Mouse (Mus musculus) layer of hippocampus, adult 11-12 months (tissue): ENCODE results near the gene Zscan20.

Source experiments
- DNase-seq: peaks from one replicate; pipeline ENCODE4 v3.0.0; 2022; ENCODE audit warnings: low spot score

Gene Zscan20

DNA sequence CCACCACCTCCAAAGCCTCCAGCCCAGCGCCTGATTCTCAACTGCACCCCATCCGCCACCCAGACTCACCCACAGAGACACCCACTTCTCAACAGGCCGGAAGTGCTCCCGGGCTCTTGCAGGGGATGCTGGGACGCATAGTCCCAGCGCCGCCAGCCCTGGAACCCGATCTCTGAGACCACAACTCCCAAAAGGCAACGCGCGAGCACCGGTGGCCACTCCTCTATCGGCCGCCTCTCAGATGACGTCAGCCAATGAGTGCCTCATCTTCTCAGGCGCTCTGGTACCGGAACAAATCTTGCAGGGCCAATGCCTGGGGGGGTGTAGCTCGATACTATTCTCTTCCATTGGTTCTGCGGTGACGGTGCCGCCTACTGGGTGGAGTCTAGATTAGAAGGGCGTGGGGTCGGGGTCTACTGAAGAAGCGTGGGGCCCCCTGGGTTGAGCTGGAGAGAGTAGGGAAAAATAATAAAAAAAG is at the start of gene Zscan20:
Zscan20 (minus strand) TSS at position 174 of the 478 bp plus-strand sequence.
- peak; percentile 99 for DNase-seq

DNA sequence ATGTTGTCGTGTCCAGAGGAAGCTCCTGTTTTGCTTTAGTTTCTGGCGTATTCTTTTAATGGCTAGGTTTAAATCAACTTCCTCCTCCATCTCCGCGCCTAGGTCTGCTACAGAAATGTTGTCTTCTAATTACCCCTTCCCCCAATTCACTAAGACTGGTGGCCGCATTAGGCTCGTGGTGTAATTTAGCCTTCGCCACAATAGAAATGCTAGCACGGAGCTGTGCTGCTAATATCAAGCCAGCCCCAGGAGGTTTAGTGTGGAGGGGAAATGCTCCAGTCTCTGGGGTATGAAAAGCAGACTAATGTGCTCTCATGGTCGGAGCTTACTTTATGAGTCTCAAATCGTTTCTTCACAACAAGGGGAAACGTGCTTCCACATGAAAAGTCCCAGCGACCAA is 45.5 kb upstream of the Zscan20 start:
- no peak for DNase-seq

DNA sequence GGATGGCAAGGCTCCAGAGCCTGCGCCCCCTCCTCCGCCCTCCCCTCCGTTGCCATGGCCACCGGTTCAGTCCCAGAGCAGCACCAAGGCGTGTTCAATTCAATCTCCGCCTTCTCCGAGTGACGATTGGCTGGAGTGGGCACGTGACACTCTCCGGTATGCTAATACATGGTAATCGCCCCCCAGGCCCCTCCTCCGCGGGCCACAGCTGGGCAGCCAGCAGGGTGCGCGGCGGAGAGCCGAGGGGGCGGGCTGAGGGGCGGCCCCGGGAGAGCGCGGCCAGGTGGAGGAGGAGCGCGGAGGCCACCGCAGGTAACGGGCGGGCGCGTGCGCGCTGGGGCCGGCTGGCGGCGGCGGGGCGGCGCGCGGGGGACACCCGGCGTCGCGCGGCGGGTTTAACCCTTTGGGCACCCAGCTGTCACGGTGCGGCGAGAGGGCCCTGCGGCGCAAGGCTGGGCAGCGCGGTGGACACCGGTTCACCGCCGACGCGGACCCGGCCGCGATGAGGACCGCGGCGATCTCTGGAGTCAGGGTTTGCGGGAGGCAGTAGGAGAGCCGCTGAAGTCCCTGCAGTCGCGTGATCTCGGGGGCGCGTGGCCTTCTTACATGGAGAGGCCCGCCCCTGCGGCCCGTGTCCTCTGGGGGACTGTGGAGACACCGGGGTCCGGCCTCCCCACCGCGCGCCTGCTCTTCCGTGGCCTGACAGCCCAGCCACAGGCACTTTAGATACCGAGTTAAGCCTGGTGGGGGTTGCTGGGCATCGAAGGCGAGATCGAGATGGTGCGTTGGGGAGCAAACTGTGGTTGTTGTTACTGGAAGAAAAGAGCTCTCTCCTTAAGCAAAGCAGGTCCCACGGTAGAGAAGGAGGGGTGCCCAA is 44.8 kb upstream of the Zscan20 start, which contains the start of gene Phc2:
Phc2 (plus strand) TSS at position 198 of the 877 bp plus-strand sequence.
- peak; percentile 97 for DNase-seq

DNA sequence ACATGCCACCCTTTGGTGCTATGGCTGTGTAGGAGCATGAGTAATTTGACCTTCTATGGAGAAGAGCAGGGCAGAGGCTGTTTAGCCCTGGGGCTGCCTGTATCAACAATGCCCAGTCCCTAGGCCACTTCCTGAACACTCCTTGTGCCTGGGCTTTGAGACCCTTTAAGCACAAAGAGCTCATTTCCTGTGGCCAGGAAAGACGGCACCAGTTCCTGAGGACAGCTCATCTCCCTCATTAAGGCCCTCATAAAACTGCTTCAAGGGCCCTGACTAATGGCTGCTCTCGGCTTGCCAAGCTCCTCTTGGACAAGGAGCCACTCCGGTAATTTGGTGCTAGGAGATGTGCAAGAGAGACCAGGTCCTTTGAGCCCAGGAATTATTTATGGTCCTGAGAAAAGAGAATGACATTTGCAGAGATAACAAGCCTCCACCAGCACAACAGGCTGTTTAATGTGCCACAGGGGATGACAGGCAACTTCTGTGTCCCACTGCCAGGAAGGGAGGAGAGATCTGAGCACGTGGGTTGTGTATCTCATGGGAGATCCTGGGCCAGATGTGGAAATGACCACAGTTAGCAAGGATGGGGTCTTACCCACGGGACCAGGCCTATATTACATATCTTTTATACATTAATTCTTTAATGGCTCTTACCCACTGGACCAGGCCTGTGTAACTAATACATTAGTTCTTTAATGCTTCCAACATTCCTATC is 42.8 kb upstream of the Zscan20 start:
- DNase-seq = no peak

DNA sequence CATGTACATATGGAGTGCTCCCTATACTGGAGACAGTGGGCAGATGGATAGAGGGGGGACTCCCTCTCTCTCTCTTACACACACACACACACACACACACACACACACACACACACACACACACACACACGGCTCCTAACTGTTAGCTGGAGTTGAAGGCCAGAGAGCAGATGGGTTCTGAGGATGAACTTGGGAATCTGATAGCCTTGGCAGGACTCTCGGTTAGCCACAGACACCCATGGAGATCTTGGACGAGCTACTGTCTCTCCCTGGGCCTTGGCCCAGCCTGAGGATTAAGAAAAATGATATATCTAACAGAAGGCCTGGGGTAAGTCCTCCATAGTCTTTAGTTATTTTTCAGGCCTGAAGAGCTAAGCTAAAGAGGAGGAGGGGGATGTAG is 41.6 kb upstream of the Zscan20 start:
- DNase-seq = no peak

DNA sequence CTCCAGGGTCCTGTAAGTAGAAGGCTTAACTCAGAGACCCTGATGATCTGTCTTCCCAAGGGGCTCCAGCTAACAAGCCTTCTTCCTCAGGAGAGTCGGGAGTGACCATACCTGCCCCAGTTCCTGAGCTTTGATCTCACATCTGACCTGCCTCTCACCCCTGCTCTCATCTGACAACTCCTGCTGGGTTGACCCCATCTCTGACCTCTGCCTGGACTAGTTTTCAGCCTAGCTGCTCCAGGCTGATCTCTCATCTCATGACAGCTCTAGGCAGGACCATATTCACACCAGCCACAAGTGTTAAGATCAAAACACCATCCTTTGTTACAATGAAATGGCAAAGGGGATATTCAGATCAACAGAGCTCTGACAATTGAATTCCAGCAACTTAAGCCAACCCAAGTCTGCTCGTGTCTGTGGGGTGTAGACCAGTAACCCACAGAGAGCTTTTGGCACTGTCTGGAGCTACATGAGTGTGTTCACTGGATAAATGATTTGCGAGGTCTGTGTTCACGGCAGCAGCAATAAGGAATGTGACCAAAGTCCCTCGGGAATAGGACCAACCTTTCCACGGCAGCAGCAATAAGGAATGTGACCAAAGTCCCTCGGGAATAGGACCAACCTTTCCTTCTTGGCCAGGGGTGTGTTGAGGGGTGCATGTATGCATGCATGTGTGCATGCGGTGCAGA is 38.8 kb upstream of the Zscan20 start:
- DNase-seq = no peak

DNA sequence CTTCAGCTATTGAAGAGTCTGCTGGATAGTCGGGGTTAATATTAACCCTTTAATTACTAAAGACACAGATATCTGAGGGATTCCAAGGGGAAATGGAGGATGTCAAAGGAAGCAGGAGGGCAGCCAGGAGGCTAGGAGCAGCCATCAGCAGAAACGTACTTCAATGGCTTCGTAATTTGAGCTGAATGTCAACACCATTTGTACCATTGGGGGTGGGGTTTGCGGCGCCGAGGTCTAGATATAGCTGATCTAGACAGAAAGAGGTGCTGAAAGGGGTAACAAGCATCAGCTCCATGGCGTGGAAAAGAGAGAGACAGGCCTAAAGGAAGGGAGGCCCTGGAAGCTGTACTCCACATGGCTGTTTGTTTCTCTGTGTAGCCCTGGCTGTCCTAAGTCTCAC is 36.9 kb upstream of the Zscan20 start:
- DNase-seq = no peak

DNA sequence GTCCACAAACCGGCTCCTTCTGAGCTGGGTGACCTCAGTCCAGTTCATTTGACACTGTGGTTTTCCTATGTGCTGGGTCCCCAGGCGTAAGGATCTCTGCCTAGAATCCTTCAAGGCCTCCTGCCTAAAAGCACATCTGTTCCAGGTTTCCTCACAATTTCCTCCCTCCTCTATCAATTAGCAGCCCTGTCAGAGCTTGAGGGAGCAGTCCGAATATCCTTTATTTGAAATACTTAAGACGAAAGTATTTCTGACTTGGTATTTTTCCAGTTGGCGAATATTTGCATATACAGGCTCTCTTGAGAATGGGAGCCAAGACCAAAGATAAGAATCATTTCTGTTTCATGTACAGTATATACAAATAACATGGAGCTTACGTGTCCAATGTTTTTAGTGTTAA is 36.0 kb upstream of the Zscan20 start:
- DNase-seq = no peak

DNA sequence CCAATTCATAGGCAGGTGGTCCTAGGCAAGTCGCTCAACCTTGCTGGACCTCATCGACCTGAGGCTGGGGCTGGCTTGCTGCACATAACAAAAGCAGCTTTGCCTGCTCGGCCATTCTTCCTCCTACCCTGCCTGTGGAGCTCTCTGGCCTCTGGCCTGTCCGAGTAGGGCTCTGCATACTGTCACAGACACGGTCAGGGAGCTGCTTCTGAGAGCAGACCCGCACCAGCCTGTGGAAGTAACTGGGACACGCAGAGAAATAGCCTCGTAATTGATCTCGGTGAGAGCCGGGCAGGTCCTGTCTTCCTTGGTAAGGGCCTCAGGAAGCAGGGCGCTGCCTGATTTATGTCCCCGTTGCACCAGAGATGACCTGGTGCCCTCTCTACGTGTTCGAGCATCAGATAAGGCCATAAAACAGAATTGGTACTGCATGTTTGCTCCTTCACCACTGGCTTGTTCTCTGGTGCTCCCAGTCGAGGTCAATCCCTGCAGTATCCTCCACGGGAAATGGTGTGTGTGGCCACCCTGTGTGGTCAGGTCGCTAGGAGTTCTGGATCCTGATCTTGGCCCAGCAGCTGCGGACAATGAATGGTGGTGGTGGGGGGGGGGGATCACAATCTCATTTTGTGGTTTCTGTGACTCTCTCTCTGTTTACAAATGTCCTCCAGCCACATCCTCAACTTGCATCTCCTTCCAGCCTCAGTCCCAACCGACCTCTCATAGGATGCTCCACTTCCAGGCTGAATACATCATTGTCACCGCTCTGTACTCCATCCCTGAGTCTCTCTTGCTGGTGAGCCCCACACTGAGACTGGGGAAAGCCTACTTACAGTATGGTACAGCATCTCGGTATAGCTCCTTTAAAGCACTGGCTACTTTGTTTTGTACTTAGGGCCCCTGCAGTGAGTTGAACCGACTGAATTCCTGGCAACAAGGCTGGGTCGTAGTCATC is 32.1 kb upstream of the Zscan20 start:
- no peak for DNase-seq

DNA sequence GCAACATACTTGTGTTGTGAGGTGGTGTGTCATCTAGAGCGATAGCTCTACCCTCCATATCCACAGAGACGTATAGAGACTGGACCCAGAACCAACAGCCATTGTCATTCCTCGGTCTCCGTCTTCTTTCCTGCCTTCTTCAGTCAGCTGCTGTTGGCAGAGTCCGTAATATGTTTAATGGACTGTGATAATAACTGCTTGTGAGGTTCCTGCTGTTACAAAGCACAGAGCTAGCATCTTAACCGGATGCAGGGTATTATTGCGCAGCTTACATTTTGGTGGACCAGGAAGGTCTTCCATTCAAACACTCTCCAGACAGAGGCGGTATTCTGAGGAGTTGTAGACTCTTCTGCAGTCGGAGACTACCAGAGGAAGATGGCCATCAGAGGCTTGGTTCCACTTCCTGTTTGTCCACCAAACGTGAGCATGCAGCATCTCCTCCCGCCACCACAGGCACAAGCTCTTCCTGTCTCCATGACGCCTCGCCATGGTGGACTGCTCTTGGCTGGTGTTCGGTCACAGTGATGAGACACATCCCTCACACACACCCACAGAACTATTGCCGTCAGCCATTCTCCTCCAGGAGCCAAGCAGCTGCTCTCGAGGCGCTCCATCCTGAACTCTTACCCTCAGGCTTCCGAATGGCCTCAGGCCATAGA is 28.5 kb upstream of the Zscan20 start:
- DNase-seq = no peak

DNA sequence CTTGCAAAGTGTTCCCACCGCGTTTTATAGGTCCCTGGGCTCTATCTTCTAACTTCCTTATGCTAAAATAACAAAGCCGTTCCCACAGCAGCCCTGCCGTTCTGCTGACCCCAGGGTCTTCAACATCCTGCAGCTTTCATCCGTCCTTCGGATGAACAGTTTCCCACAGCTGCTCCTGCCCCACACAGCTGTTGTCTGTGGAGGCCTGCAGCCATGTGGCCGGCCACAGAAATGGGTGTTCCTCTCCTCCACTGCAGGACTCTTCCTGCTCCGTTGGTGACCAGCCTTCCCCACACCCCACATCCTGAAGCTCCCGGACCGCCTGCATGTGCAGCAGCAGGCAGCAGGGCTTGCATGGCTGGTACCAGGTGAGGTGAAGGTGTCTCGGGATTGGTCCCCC is 27.4 kb upstream of the Zscan20 start:
- DNase-seq = no peak

DNA sequence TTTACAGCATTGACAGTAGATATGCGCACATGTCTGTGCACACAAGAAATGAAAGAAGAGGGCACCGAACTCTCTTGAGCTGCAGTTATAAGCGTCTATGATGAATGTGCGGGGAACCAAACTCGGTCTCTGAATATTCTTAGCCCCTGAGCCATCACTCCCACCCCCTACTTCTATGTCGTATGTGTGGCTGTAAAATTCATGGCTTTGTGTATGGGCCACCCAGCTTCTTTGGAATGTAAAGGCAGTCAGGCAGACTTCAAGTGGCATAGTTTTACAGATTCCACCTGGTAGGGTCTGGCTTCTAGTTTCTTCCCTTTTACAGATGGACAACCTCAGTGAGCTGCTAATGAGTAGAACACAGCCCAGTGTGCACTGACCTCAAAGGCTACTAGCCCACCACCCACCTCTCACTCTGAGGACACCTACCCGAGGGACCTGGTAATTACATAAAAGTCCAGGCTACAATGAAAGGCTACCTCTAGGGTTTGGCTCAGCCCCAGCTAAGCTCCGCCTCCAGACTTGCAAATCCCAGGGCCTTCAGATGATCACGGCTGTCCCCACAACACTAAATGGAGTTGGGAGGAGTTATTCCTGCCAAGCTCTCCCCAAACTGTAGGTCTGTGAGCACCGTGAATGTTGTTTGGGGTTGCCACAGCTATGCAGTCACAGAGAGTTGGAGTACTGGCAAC is 26.1 kb upstream of the Zscan20 start:
- no peak for DNase-seq

DNA sequence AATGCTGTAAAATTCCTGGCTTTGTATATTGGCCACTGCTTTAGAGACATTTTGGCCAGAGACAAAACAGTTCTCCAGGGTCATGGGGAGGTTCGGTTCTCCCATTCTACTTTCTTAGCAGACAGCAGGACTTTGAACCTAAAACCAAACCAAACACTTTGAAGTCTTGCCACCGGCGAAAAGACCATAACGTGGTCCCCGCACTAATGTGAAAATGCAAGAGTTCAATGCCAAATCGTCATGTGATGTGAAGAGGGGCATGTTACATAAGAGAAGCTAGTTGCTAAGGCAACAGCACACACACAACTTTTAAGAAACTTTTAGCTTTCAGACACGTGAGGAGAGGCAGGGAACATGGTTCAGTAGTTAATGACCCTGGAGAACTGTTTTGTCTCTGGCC is 25.6 kb upstream of the Zscan20 start:
- DNase-seq = no peak

DNA sequence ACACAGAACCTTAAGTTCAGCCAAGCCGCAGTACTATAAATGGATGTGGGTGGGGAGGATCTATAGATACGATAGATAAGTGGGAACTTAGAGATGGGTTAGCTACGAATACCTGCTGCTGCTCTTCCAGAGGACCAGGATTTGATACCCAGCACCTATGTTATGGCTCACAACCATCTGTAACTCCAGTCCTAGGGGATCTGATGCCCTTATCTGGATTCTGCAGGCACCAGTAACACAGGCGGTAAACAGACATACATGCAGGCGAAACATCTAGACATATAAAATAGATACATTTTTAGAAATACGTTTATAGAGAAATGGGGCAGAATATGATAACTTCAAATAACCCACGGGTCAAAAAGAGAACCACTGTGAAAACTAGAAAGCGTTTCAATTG is 11.2 kb upstream of the Zscan20 start:
- no peak for DNase-seq

DNA sequence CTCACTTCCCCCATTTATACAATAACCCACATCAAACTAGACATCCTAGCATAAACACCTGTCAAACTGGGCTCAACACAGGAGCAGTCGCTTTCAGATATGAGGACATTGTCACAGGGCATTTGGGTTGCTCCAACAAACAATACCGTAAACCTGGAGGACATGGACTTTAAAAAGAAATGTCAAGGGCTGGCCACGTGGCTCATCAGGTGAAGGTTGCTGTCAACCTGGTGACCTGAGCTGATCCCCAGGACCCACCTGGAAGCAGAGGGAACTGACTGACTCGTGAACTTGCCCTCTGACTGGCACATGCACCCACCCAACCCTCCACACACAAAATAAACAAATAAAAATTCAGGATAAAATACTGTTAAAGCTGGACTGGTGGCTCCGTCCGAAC is 10.7 kb upstream of the Zscan20 start:
- no peak for DNase-seq

DNA sequence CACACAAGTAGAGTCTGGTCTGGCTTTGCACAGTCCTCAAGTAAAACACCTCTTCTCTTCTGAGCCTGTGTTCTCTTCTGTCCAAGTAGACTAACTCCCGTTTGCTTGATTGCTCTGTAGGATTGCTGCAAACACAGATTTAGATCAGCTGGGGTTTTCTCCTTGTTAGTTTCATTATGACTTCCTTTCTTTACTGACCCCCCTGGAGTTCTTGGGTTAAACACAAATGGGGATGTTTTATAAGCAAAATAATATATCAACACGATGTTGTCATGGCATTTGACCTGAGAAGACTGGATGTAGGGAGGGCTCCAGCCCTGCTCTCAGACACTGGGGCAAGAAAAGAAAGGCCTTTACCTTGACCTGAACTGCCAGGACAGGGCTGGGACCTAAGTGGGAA is 9.1 kb upstream of the Zscan20 start:
- DNase-seq = no peak

DNA sequence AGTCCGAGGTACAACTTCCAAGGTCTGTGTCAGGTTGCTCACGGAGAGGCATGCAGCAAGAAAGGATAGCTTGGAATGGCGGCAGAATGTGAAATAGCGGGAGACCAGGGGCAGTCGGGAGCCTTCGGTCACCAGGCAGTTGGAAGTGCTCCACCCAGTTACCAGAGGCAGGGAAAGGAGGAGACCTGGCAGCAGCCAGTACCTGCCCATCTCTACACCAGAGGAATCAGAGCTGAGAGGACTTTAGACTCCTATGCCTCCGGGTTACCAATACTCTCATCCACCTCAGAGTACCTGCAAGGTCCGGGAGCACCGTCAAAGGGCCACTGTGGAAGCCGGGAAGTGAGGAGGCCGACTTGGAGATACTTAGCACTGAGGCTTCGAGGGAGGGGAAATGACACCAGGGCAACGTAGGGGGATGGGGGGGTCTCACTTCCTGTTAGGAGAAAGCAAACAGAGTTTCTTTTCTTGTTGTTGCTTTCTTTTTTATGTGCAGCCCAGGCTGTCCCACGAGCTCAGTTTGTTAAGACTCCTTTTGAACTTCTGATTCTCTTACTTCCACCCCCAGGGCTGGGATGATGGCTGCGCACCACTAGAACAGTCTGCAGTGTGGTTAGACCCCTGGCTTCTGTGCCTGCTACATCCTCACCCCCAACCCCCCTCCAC is 8.5 kb upstream of the Zscan20 start, which contains the start of gene Tlr12:
Tlr12 (minus strand) TSS at position 374 of the 666 bp plus-strand sequence.
- no peak for DNase-seq

DNA sequence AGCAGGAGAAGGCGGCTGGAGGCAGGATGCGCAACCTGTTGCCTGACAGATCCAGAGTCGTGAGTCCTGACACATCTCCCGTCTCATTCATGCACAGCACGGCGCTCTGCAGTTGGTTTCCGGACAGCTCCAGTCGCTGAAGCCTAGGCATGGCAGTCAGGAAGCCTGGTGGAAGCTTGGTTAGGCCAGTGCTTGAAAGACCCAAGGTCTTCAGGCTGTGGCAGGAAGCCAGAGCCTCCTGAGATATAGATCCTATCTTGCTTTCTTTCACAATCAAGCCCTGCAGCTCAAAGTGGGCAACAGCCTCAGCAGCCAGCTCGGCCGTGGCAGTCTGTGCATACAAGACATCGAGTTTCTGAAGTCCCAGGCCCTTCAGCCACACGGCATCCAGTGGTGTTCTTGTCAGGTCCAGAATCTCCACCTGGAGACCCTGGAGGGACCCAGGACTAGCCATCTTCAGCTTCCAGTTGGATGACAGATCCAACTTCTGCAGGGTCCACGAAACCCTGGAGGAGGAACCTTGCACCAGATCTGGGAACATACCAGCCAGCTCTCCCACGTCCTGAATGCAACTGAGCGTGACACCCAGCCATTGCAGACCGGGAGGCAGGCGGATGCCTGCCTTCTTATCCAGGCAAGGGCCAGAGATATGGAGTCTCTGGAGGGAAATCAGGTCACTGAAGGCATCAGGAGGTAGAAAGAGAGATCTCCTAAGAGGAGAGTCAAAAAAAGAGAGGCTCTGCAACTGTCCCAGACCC is 7.6 kb upstream of the Zscan20 start:
- no peak for DNase-seq

DNA sequence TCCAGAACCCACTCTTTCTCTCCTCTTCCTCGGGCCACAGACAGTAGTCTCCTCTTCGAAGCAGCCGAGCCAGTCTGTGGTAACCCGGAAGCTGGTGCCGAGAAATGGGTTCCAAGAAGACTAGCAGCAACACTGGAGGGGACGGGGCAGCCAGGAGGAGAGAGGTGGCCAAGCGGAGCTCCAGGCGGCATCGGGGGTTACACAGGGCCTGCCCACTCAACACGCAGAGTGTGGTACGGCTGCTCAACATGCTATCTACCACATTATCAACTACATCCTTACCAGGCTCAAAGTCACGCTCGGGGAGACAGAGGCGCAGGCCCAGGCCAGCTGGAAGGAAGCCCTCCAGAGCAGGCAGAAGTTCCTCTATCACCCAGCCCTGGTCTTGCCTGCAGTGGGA is 5.9 kb upstream of the Zscan20 start:
- no peak for DNase-seq
